Mouse (Mus musculus) liver, postnatal 0 days (tissue): ENCODE measurements around the gene Dpyd. TPM values are rescaled to one million over a fixed set of nuclear protein-coding genes. Genes with fewer than 3 reads are reported as not detected.

Source experiments
- ATAC-seq: fragments of 200-750 bp; cut with Nextera tagmentation; 2 replicates; pipeline ENCODE4 v1.8.0; 2017; ENCODE audit warnings: mild to moderate bottlenecking, moderate library complexity
- DNase-seq: peaks from one replicate; pipeline ENCODE4 v3.0.0-alpha.2; 2016
- H3K27ac ChIP-seq: fragments of 300-500 bp; sonication (generic); 2 replicates; pipeline ENCODE4 v1.5.1; 2014; ENCODE audit warnings: antibody characterized with exemption, moderate library complexity, mild to moderate bottlenecking, low read depth
- H3K27me3 ChIP-seq: fragments of 300-500 bp; sonication (generic); 2 replicates; pipeline ENCODE4 v1.6.1; 2014; ENCODE audit warnings: low read length, control low read depth, mixed read lengths; ENCODE audit not compliant: insufficient read depth
- H3K36me3 ChIP-seq: fragments of 300-500 bp; sonication (generic); replicated peaks from 2 replicates; pipeline ENCODE4 v1.6.1; 2014; ENCODE audit warnings: mild to moderate bottlenecking, control low read depth, low read length, moderate library complexity, mixed read lengths; ENCODE audit not compliant: insufficient read depth
- H3K4me1 ChIP-seq: fragments of 300-500 bp; sonication (generic); 2 replicates; pipeline ENCODE4 v1.6.1; 2014; ENCODE audit warnings: antibody characterized with exemption, mild to moderate bottlenecking, control low read depth; ENCODE audit not compliant: insufficient read depth
- H3K4me2 ChIP-seq: fragments of 300-500 bp; sonication (generic); 2 replicates; pipeline ENCODE4 v1.6.1; 2014; ENCODE audit warnings: low read depth, mild to moderate bottlenecking, low read length, moderate library complexity, mixed read lengths
- H3K4me3 ChIP-seq: fragments of 300-500 bp; sonication (generic); 2 replicates; pipeline ENCODE4 v1.5.1; 2014; ENCODE audit warnings: low read depth, low read length
- H3K9ac ChIP-seq: fragments of 300-500 bp; sonication (generic); replicated peaks from 2 replicates; pipeline ENCODE4 v1.6.1; 2014; ENCODE audit warnings: mild to moderate bottlenecking, moderate library complexity
- H3K9me3 ChIP-seq: fragments of 300-500 bp; sonication (generic); 2 replicates; pipeline ENCODE4 v1.6.1; 2016; ENCODE audit warnings: mild to moderate bottlenecking, control low read depth, low read length, mixed read lengths
- CTCF ChIP-seq: sonication (generic); IDR thresholded peaks from 2 replicates; pipeline ENCODE4 v1.5.1; 2016; ENCODE audit warnings: antibody characterized with exemption, low read depth
- EP300 ChIP-seq: IDR thresholded peaks from 2 replicates; pipeline ENCODE4 v1.6.1; 2016; ENCODE audit warnings: antibody characterized with exemption, low read depth, mild to moderate bottlenecking
- WGBS: fragments of 180-500 bp; shearing (Covaris S2); extraction: QIAGEN DNeasy Blood & Tissue Kit; methylation state at CpG from one replicate; pipeline ENCODE4 v1.1.7; 2014; ENCODE audit not compliant: insufficient replicate concordance; 5-methylcytosine and 5-hydroxymethylcytosine counted together
- polyA plus RNA-seq: library from polyadenylated mRNA; unstranded; fragments of >200 nt; fragmentation: Nextera tagmentation; extraction: Ambion mirVana; gene quantifications from 2 replicates; pipeline ENCODE4 v1.2.1, GENCODE M21; 2015

Gene Dpyd
- polyA plus RNA-seq, 1 experiment from 2014 or later: 38.5 TPM

- H3K4me1 ChIP-seq: no peaks in the 10 kb centered on the region
- no peaks in the 10 kb centered on the region for H3K36me3 ChIP-seq
- H3K4me3 ChIP-seq: no peak overlapping the region
- 63% methylated on average over 1 of the region's 1 CpGs for WGBS
- H3K27ac ChIP-seq: no peak overlapping the region
- ATAC-seq: no peak
- no peaks in the 10 kb centered on the region for H3K9me3 ChIP-seq
- no peak overlapping the region for H3K9ac ChIP-seq
- no peaks in the 10 kb centered on the region for H3K27me3 ChIP-seq
- TF ChIP-seq CTCF: no peak
- no peak for TF ChIP-seq EP300
- no peak for DNase-seq
- H3K4me2 ChIP-seq: no peak overlapping the region
These were observed 480.7 kb downstream of the Dpyd start for GRCm38 (mm10) chr3:119042611-119043010.

GRCm38 (mm10) chr3:119056144-119056543 lies 494.2 kb downstream of the Dpyd start:
- Histone ChIP-seq H3K4me3 (no peak overlapping the region), H3K27ac (no peak overlapping the region), H3K27me3 (no peaks in the 10 kb centered on the region)

GRCm38 (mm10) chr3:119063214-119063613 lies 501.3 kb downstream of the Dpyd start:
- TF ChIP-seq EP300 (no peak), CTCF (no peak)
- DNase-seq (no peak), ATAC-seq (no peak)
- H3K36me3 ChIP-seq: no peaks in the 10 kb centered on the region
- no peak overlapping the region for H3K9ac ChIP-seq
- no peak overlapping the region for H3K27ac ChIP-seq
- no peaks in the 10 kb centered on the region for H3K27me3 ChIP-seq
- whole genome bisulfite sequencing: 52% methylated on average over 4 of the region's 4 CpGs
- no peak overlapping the region for H3K4me3 ChIP-seq
- no peaks in the 10 kb centered on the region for H3K4me1 ChIP-seq
- H3K9me3 ChIP-seq: no peaks in the 10 kb centered on the region
- no peak overlapping the region for H3K4me2 ChIP-seq

More at GRCm38 (mm10) chr3:119056144-119056543, 494.2 kb downstream of the Dpyd start:
- ATAC-seq: no peak
- Histone ChIP-seq H3K4me1 (no peaks in the 10 kb centered on the region), H3K9me3 (no peaks in the 10 kb centered on the region), H3K4me2 (no peak overlapping the region), H3K9ac (no peak overlapping the region), H3K36me3 (no peaks in the 10 kb centered on the region)
- WGBS: 70% methylated on average over 1 of the region's 1 CpGs
- TF ChIP-seq EP300 (no peak), CTCF (no peak)
- DNase-seq: no peak

- no peak for TF ChIP-seq EP300
- no peak for TF ChIP-seq CTCF
- Histone ChIP-seq H3K9ac (no peak overlapping the region), H3K4me1 (no peaks in the 10 kb centered on the region), H3K36me3 (no peaks in the 10 kb centered on the region), H3K27me3 (no peaks in the 10 kb centered on the region), H3K27ac (no peak overlapping the region), H3K9me3 (no peaks in the 10 kb centered on the region), H3K4me2 (no peak overlapping the region), H3K4me3 (no peak overlapping the region)
- no peak for DNase-seq
- 25% methylated on average over 1 of the region's 1 CpGs for WGBS
- ATAC-seq: no peak
These were observed 501.7 kb downstream of the Dpyd start for GRCm38 (mm10) chr3:119063642-119064041.

GRCm38 (mm10) chr3:119064746-119065145 lies 502.8 kb downstream of the Dpyd start:
- TF ChIP-seq EP300 (no peak), CTCF (no peak)
- Histone ChIP-seq H3K4me2 (no peak overlapping the region), H3K27me3 (no peaks in the 10 kb centered on the region), H3K9ac (no peak overlapping the region), H3K9me3 (no peaks in the 10 kb centered on the region), H3K4me1 (no peaks in the 10 kb centered on the region), H3K27ac (no peak overlapping the region), H3K36me3 (no peaks in the 10 kb centered on the region), H3K4me3 (no peak overlapping the region)
- WGBS: 77% methylated on average over 7 of the region's 7 CpGs
- DNase-seq: no peak
- no peak for ATAC-seq

GRCm38 (mm10) chr3:119067221-119067620 lies 505.3 kb downstream of the Dpyd start:
- Histone ChIP-seq H3K36me3 (no peaks in the 10 kb centered on the region), H3K9ac (no peak overlapping the region), H3K9me3 (no peaks in the 10 kb centered on the region), H3K27ac (no peak overlapping the region), H3K4me3 (no peak overlapping the region), H3K4me1 (no peaks in the 10 kb centered on the region), H3K27me3 (no peaks in the 10 kb centered on the region), H3K4me2 (no peak overlapping the region)
- DNase-seq: no peak
- no peak for ATAC-seq
- TF ChIP-seq EP300: no peak
- WGBS: 83% methylated on average over 9 of the region's 9 CpGs

- Histone ChIP-seq H3K9ac (no peak overlapping the region), H3K4me3 (no peak overlapping the region), H3K9me3 (no peaks in the 10 kb centered on the region), H3K27me3 (no peaks in the 10 kb centered on the region), H3K27ac (no peak overlapping the region), H3K4me1 (no peaks in the 10 kb centered on the region), H3K36me3 (no peaks in the 10 kb centered on the region), H3K4me2 (no peak overlapping the region)
- 50% methylated on average over 1 of the region's 1 CpGs for WGBS
- DNase-seq (no peak), ATAC-seq (no peak)
- no peak for TF ChIP-seq CTCF
- no peak for TF ChIP-seq EP300
These were observed 524.7 kb downstream of the Dpyd start for GRCm38 (mm10) chr3:119086618-119087017.
